Mouse (Mus musculus) thymus, postnatal 0 days (tissue): Measurements from ENCODE around the gene Cyp2c29. TPM values are rescaled to one million over a fixed set of nuclear protein-coding genes. Genes with fewer than 3 reads are reported as not detected.
"Not testable (repeated sequence)": the region's sequence is repeated elsewhere in the genome, so short reads cannot be mapped to it uniquely, and the experiment has no call there.

Source experiments
- DNase-seq: peaks from one replicate; pipeline ENCODE4 v3.0.0-alpha.2; 2015; ENCODE audit warnings: low spot score
- polyA plus RNA-seq: library from polyadenylated mRNA; unstranded; fragments of >200 nt; fragmentation: Nextera tagmentation; extraction: Ambion mirVana; gene quantifications from 2 replicates; pipeline ENCODE4 v1.2.1, GENCODE M21; 2015

Gene Cyp2c29
- polyA plus RNA-seq = not detected in 2 replicates

- not testable (repeated sequence) for DNase-seq
These were observed at the start of gene Cyp2c29 for GRCm38 (mm10) chr19:39269105-39269504. TSS of gene Cyp2c29 (plus strand) at chr19:39269405.

GRCm38 (mm10) chr19:39267036-39267435 is 2.2 kb upstream of the Cyp2c29 start:
- not testable (repeated sequence) for DNase-seq

DNA sequence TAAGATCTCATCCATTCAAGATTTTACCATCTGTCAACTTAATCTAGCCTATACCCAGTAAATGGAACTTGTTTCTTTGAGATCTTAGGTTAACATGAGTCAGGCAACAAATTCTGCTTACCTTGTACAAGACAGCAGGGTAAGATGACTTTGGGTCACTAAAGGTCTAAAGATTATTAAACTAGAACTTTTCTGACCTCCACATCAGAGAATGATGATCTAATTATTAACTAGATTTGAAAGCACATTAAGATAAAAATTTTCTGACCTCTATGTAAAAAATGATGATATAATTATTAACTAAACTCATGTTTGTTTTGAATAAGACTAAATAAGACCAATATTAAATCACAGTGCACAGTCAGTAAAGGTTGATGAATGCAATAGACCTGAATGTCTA is 13.6 kb downstream of the Cyp2c29 start:
- no peak for DNase-seq

GRCm38 (mm10) chr19:39285637-39286036 is 16.4 kb downstream of the Cyp2c29 start:
- no peak for DNase-seq

GRCm38 (mm10) chr19:39286825-39287224 is 17.6 kb downstream of the Cyp2c29 start:
- DNase-seq = no peak

DNA sequence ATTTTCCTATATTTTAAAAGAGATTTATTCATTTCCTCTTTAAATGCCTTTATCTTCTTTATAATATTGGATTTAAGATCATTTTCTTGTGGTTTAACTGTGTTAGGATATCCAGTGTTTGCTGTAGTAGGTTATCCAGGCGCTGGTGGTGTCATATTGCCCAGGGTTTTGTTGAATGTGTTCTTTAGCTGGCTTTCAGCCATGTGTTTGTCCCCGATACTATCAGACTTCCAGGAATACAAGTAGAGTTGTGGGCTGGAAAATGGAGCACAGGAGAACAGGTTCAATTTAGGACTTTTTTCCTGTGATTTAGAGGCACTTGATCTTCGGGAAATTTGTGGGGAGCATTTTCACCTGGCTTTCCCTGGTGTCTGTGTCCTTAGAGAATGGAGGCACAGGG is 19.8 kb downstream of the Cyp2c29 start:
- no peak for DNase-seq

Other genes starting within 250 kb of the Cyp2c29 start
- gene Cyp2c65, start 208.4 kb upstream of the Cyp2c29 start, polyA plus RNA-seq = not detected in 2 replicates
- not detected in 2 replicates for gene Cyp2c66, start 155.5 kb upstream of the Cyp2c29 start, polyA plus RNA-seq
- gene Cyp2c38, start 193.7 kb downstream of the Cyp2c29 start, polyA plus RNA-seq = not detected in 2 replicates
- gene Cyp2c39, start 241.5 kb downstream of the Cyp2c29 start, polyA plus RNA-seq = not detected in 2 replicates